16 mouse cellular contexts compared by ENCODE assay signal in genomic region chr7:4132998-4133397, GRCm38 (mm10). TPM values are rescaled to one million over a fixed set of nuclear protein-coding genes. Genes with fewer than 3 reads are reported as not detected.
DNase-seq lines count a peak whose midpoint lies in the region; ATAC-seq and TF ChIP-seq lines count a peak whose summit lies in the region.
"Had no signal": no experiment of that assay in that cellular context is flagged by ENCODE, and none has a peak within 500 bp of the region (broad histone marks: within the 10 kb centered on the region; RNA-seq: fewer than 3 reads in every experiment).

No protein-coding gene starts in this region.

- DNase-seq in embryonic facial prominence, embryonic 10.5 days (ENCODE audit: low spot score): no peak
- DNase-seq in midbrain, postnatal 0 days (ENCODE audit: low spot score): no peak
- DNase-seq: B cell, adult 2 months; kidney, adult 8-10 months; kidney, postnatal 4 days; liver; lung, embryonic 14.5 days; right cerebral cortex, postnatal 14 days had no signal

- H3K27ac ChIP-seq in embryonic facial prominence, embryonic 12.5 days: no peak overlapping the region
- no peak overlapping the region for H3K27ac ChIP-seq in embryonic facial prominence, embryonic 10.5 days (replicated peaks)
- H3K27ac ChIP-seq in intestine, embryonic 15.5 days: no peak overlapping the region
- H3K27ac ChIP-seq in intestine, embryonic 16.5 days (ENCODE audit: low read length): no peak overlapping the region
- H3K27ac ChIP-seq in midbrain, postnatal 0 days (ENCODE audit: low read depth, low read length): 0 out of 2 replicates have a peak overlapping the region, but pooled peaks have one; percentile 18
- no peak overlapping the region for H3K27ac ChIP-seq in midbrain, embryonic 15.5 days
- peak overlapping the region; percentile 12; the same call in 1 of the 2 replicates for H3K27ac ChIP-seq in olfactory bulb, adult 2 months (ENCODE audit: insufficient read depth, low read depth, low read length)
- H3K27ac ChIP-seq in kidney, embryonic 16.5 days (ENCODE audit: low read length): no peak overlapping the region
- H3K27ac ChIP-seq: stomach, postnatal 0 days had no signal

- H3K4me1 ChIP-seq in embryonic facial prominence, embryonic 12.5 days: peaks cover 12% of the 10 kb centered on the region
- peaks cover 7% of the 10 kb centered on the region for H3K4me1 ChIP-seq in embryonic facial prominence, embryonic 10.5 days
- peaks cover 10% of the 10 kb centered on the region; the same call in 1 of the 2 replicates for H3K4me1 ChIP-seq in intestine, embryonic 15.5 days (replicated peaks)
- peaks cover 8% of the 10 kb centered on the region for H3K4me1 ChIP-seq in intestine, embryonic 16.5 days (ENCODE audit: control insufficient read depth, insufficient read depth, low read length)
- H3K4me1 ChIP-seq in midbrain, postnatal 0 days (ENCODE audit: insufficient read depth, low read length): peaks cover 3% of the 10 kb centered on the region; the same call in 1 of the 2 replicates
- peaks cover 30% of the 10 kb centered on the region for H3K4me1 ChIP-seq in midbrain, embryonic 15.5 days
- peaks cover 23% of the 10 kb centered on the region for H3K4me1 ChIP-seq in olfactory bulb, adult 2 months (ENCODE audit: control insufficient read depth, insufficient read depth, low read length)
- peaks cover 3% of the 10 kb centered on the region for H3K4me1 ChIP-seq in kidney, embryonic 16.5 days (ENCODE audit: insufficient read depth, low read length)

- no peak overlapping the region for H3K4me2 ChIP-seq in embryonic facial prominence, embryonic 12.5 days (replicated peaks)
- no peak overlapping the region for H3K4me2 ChIP-seq in intestine, embryonic 15.5 days (replicated peaks)
- H3K4me2 ChIP-seq in intestine, embryonic 16.5 days (ENCODE audit: low read depth, low read length): no peak overlapping the region
- no peak overlapping the region for H3K4me2 ChIP-seq in midbrain, postnatal 0 days (ENCODE audit: low read depth, low read length, poor library complexity, severe bottlenecking)
- H3K4me2 ChIP-seq in midbrain, embryonic 15.5 days: no peak overlapping the region
- H3K4me2 ChIP-seq in kidney, embryonic 16.5 days (replicated peaks; ENCODE audit: low read depth, low read length): no peak overlapping the region
- H3K4me2 ChIP-seq: lung, embryonic 14.5 days had no signal

- no peak overlapping the region for H3K4me3 ChIP-seq in embryonic facial prominence, embryonic 12.5 days
- H3K4me3 ChIP-seq in embryonic facial prominence, embryonic 10.5 days: no peak overlapping the region
- H3K4me3 ChIP-seq in intestine, embryonic 15.5 days (replicated peaks): no peak overlapping the region
- H3K4me3 ChIP-seq in intestine, embryonic 16.5 days (ENCODE audit: low read length): no peak overlapping the region
- H3K4me3 ChIP-seq in midbrain, postnatal 0 days (ENCODE audit: low read depth, low read length): no peak overlapping the region
- no peak overlapping the region for H3K4me3 ChIP-seq in midbrain, embryonic 15.5 days
- no peak overlapping the region for H3K4me3 ChIP-seq in olfactory bulb, adult 2 months (ENCODE audit: insufficient read depth, low read depth, low read length)
- H3K4me3 ChIP-seq in kidney, embryonic 16.5 days (ENCODE audit: low read length): no peak overlapping the region

- 0 out of 2 replicates have a peak overlapping the region, but pooled peaks have one; percentile 12 for H3K9ac ChIP-seq in embryonic facial prominence, embryonic 12.5 days
- H3K9ac ChIP-seq in intestine, embryonic 15.5 days: 0 out of 2 replicates have a peak overlapping the region, but pooled peaks have one; percentile 8
- no peak overlapping the region for H3K9ac ChIP-seq in intestine, embryonic 16.5 days (ENCODE audit: low read depth, low read length)
- 0 out of 2 replicates have a peak overlapping the region, but pooled peaks have one; percentile 24 for H3K9ac ChIP-seq in midbrain, postnatal 0 days (replicated peaks; ENCODE audit: low read length, poor library complexity, severe bottlenecking)
- no peak overlapping the region for H3K9ac ChIP-seq in midbrain, embryonic 15.5 days
- H3K9ac ChIP-seq in kidney, embryonic 16.5 days (replicated peaks; ENCODE audit: low read length): no peak overlapping the region
- H3K9ac ChIP-seq: lung, embryonic 14.5 days had no signal

- no peaks in the 10 kb centered on the region for H3K27me3 ChIP-seq in embryonic facial prominence, embryonic 12.5 days
- H3K27me3 ChIP-seq in embryonic facial prominence, embryonic 10.5 days (replicated peaks; ENCODE audit: low read depth, poor library complexity, severe bottlenecking): no peaks in the 10 kb centered on the region
- no peaks in the 10 kb centered on the region for H3K27me3 ChIP-seq in intestine, embryonic 15.5 days (replicated peaks)
- no peaks in the 10 kb centered on the region for H3K27me3 ChIP-seq in intestine, embryonic 16.5 days (replicated peaks; ENCODE audit: control insufficient read depth, insufficient read depth, low read length)
- H3K27me3 ChIP-seq in midbrain, postnatal 0 days (ENCODE audit: insufficient read depth, low read length): no peaks in the 10 kb centered on the region
- H3K27me3 ChIP-seq in midbrain, embryonic 15.5 days (replicated peaks): no peaks in the 10 kb centered on the region
- H3K27me3 ChIP-seq in kidney, embryonic 16.5 days (ENCODE audit: insufficient read depth, low read length): no peaks in the 10 kb centered on the region

- no peak for TF ChIP-seq CTCF in midbrain, postnatal 0 days (IDR thresholded peaks at IDR 0.05)
- TF ChIP-seq CTCF in olfactory bulb, adult 2 months (IDR thresholded peaks at IDR 0.05; ENCODE audit: insufficient read depth, low read depth, low read length): no peak

- H3K9me3 ChIP-seq in embryonic facial prominence, embryonic 12.5 days: no peaks in the 10 kb centered on the region
- 0 out of 2 replicates have a peak, but pooled peaks cover 3% of the 10 kb centered on the region for H3K9me3 ChIP-seq in embryonic facial prominence, embryonic 10.5 days
- no peaks in the 10 kb centered on the region for H3K9me3 ChIP-seq in intestine, embryonic 15.5 days
- H3K9me3 ChIP-seq in intestine, embryonic 16.5 days (ENCODE audit: control insufficient read depth, low read length): no peaks in the 10 kb centered on the region
- no peaks in the 10 kb centered on the region for H3K9me3 ChIP-seq in midbrain, postnatal 0 days (ENCODE audit: low read length)
- no peaks in the 10 kb centered on the region for H3K9me3 ChIP-seq in midbrain, embryonic 15.5 days
- H3K9me3 ChIP-seq in kidney, embryonic 16.5 days (ENCODE audit: low read length): no peaks in the 10 kb centered on the region

- no peak for TF ChIP-seq POLR2A in olfactory bulb, adult 2 months (IDR thresholded peaks at IDR 0.05; ENCODE audit: insufficient read depth, low read depth, low read length)

- H3K36me3 ChIP-seq in embryonic facial prominence, embryonic 12.5 days: no peaks in the 10 kb centered on the region
- H3K36me3 ChIP-seq in embryonic facial prominence, embryonic 10.5 days (replicated peaks): peaks cover 3% of the 10 kb centered on the region
- H3K36me3 ChIP-seq in intestine, embryonic 15.5 days: no peaks in the 10 kb centered on the region
- H3K36me3 ChIP-seq in intestine, embryonic 16.5 days (ENCODE audit: control insufficient read depth, insufficient read depth, low read length): no peaks in the 10 kb centered on the region
- H3K36me3 ChIP-seq in midbrain, postnatal 0 days (ENCODE audit: insufficient read depth, low read length): peaks cover 34% of the 10 kb centered on the region
- no peaks in the 10 kb centered on the region for H3K36me3 ChIP-seq in midbrain, embryonic 15.5 days (replicated peaks)
- no peaks in the 10 kb centered on the region for H3K36me3 ChIP-seq in kidney, embryonic 16.5 days (ENCODE audit: insufficient read depth, low read length)

- no peak for ATAC-seq in embryonic facial prominence, embryonic 12.5 days (ENCODE audit: insufficient number of reproducible peaks, insufficient read depth, low FRiP score, low TSS enrichment)
- no peak for ATAC-seq in intestine, embryonic 15.5 days
- no peak for ATAC-seq in intestine, embryonic 16.5 days
- ATAC-seq in midbrain, postnatal 0 days (ENCODE audit: low FRiP score): no peak
- ATAC-seq in midbrain, embryonic 15.5 days (replicated peaks): no peak
- no peak for ATAC-seq in kidney, embryonic 16.5 days (ENCODE audit: low FRiP score, low TSS enrichment)

- WGBS in embryonic facial prominence, embryonic 12.5 days: 84% methylated on average over 7 of the region's 7 CpGs
- 86% methylated on average over 7 of the region's 7 CpGs for WGBS in embryonic facial prominence, embryonic 10.5 days
- 86% methylated on average over 6 of the region's 7 CpGs for WGBS in intestine, embryonic 15.5 days
- 86% methylated on average over 7 of the region's 7 CpGs for WGBS in intestine, embryonic 16.5 days
- 79% methylated on average over 7 of the region's 7 CpGs for WGBS in midbrain, postnatal 0 days
- 82% methylated on average over 6 of the region's 7 CpGs for WGBS in midbrain, embryonic 15.5 days
- WGBS in olfactory bulb, adult 2 months: 77% methylated on average over 7 of the region's 7 CpGs
- WGBS in kidney, embryonic 16.5 days: 76% methylated on average over 7 of the region's 7 CpGs

RNA-seq across cellular contexts. Expression of gene Leng8, which starts 3.8 kb away (rescaled TPM):
- polyA plus RNA-seq in embryonic facial prominence, embryonic 12.5 days (2016; fragmentation: Nextera tagmentation; extraction: Ambion mirVana): 80.6 and 80.7 TPM in 2 replicates
- 68.1 and 68.2 TPM in 2 replicates for polyA plus RNA-seq in embryonic facial prominence, embryonic 10.5 days (2016; fragmentation: Nextera tagmentation; extraction: Ambion mirVana)
- polyA plus RNA-seq in intestine, embryonic 15.5 days (2015; fragmentation: Nextera tagmentation; extraction: Ambion mirVana): 46.3 and 49.2 TPM in 2 replicates
- 35.5 and 40.3 TPM in 2 replicates for polyA plus RNA-seq in intestine, embryonic 16.5 days (2015; fragmentation: Nextera tagmentation; extraction: Ambion mirVana)
- total RNA-seq in midbrain, postnatal 0 days (2014; rRNA removed): 176 and 253 TPM in 2 replicates
- polyA plus RNA-seq in midbrain, postnatal 0 days (2015; fragmentation: Nextera tagmentation; extraction: Ambion mirVana): 52.7 and 64.1 TPM in 2 replicates
- polyA plus RNA-seq in midbrain, embryonic 15.5 days (2015; fragmentation: Nextera tagmentation; extraction: Ambion mirVana): 102 and 104 TPM in 2 replicates
- 552 and 558 TPM in 2 replicates for polyA plus RNA-seq in olfactory bulb, adult 2 months (2012; ENCODE audit: insufficient read depth, insufficient read length, low replicate concordance, missing spikeins)
- 59.7 and 74.2 TPM in 2 replicates for polyA plus RNA-seq in kidney, embryonic 16.5 days (2015; fragmentation: Nextera tagmentation; extraction: Ambion mirVana)

RNA-seq across cellular contexts. Expression of gene Ttyh1, which starts 13.8 kb away (rescaled TPM):
- polyA plus RNA-seq in embryonic facial prominence, embryonic 12.5 days (2016; fragmentation: Nextera tagmentation; extraction: Ambion mirVana): 10.8 and 16.3 TPM in 2 replicates
- 10.5 and 10.9 TPM in 2 replicates for polyA plus RNA-seq in embryonic facial prominence, embryonic 10.5 days (2016; fragmentation: Nextera tagmentation; extraction: Ambion mirVana)
- 7.1 and 9.7 TPM in 2 replicates for polyA plus RNA-seq in intestine, embryonic 15.5 days (2015; fragmentation: Nextera tagmentation; extraction: Ambion mirVana)
- polyA plus RNA-seq in intestine, embryonic 16.5 days (2015; fragmentation: Nextera tagmentation; extraction: Ambion mirVana): 5.2 and 6.5 TPM in 2 replicates
- total RNA-seq in midbrain, postnatal 0 days (2014; rRNA removed): 433 and 742 TPM in 2 replicates
- polyA plus RNA-seq in midbrain, postnatal 0 days (2015; fragmentation: Nextera tagmentation; extraction: Ambion mirVana): 186 and 226 TPM in 2 replicates
- polyA plus RNA-seq in midbrain, embryonic 15.5 days (2015; fragmentation: Nextera tagmentation; extraction: Ambion mirVana): 115 and 144 TPM in 2 replicates
- polyA plus RNA-seq in olfactory bulb, adult 2 months (2012; ENCODE audit: insufficient read depth, insufficient read length, low replicate concordance, missing spikeins): 162 and 238 TPM in 2 replicates
- 2.4 and 2.7 TPM in 2 replicates for polyA plus RNA-seq in kidney, embryonic 16.5 days (2015; fragmentation: Nextera tagmentation; extraction: Ambion mirVana)

RNA-seq across cellular contexts. Expression of gene Leng9, which starts 17.2 kb away (rescaled TPM):
- 2.8 and 4.0 TPM in 2 replicates for polyA plus RNA-seq in embryonic facial prominence, embryonic 12.5 days (2016; fragmentation: Nextera tagmentation; extraction: Ambion mirVana)
- 1.4 and 1.7 TPM in 2 replicates for polyA plus RNA-seq in embryonic facial prominence, embryonic 10.5 days (2016; fragmentation: Nextera tagmentation; extraction: Ambion mirVana)
- polyA plus RNA-seq in intestine, embryonic 15.5 days (2015; fragmentation: Nextera tagmentation; extraction: Ambion mirVana): 4.5 and 4.9 TPM in 2 replicates
- 6.8 and 7.1 TPM in 2 replicates for polyA plus RNA-seq in intestine, embryonic 16.5 days (2015; fragmentation: Nextera tagmentation; extraction: Ambion mirVana)
- total RNA-seq in midbrain, postnatal 0 days (2014; rRNA removed): 3.3 and 4.9 TPM in 2 replicates
- polyA plus RNA-seq in midbrain, postnatal 0 days (2015; fragmentation: Nextera tagmentation; extraction: Ambion mirVana): 4.7 and 5.3 TPM in 2 replicates
- 5.2 and 6.0 TPM in 2 replicates for polyA plus RNA-seq in midbrain, embryonic 15.5 days (2015; fragmentation: Nextera tagmentation; extraction: Ambion mirVana)
- not detected in 2 replicates for polyA plus RNA-seq in olfactory bulb, adult 2 months (2012; ENCODE audit: insufficient read depth, insufficient read length, low replicate concordance, missing spikeins)
- polyA plus RNA-seq in kidney, embryonic 16.5 days (2015; fragmentation: Nextera tagmentation; extraction: Ambion mirVana): 3.6 and 4.3 TPM in 2 replicates

RNA-seq across cellular contexts. Expression of gene Cdc42ep5, which starts 31.7 kb away (rescaled TPM):
- polyA plus RNA-seq in embryonic facial prominence, embryonic 12.5 days (2016; fragmentation: Nextera tagmentation; extraction: Ambion mirVana): 54.8 and 59.5 TPM in 2 replicates
- polyA plus RNA-seq in embryonic facial prominence, embryonic 10.5 days (2016; fragmentation: Nextera tagmentation; extraction: Ambion mirVana): 32.7 and 34.9 TPM in 2 replicates
- polyA plus RNA-seq in intestine, embryonic 15.5 days (2015; fragmentation: Nextera tagmentation; extraction: Ambion mirVana): 66.3 and 68.6 TPM in 2 replicates
- polyA plus RNA-seq in intestine, embryonic 16.5 days (2015; fragmentation: Nextera tagmentation; extraction: Ambion mirVana): 83.5 and 84.5 TPM in 2 replicates
- total RNA-seq in midbrain, postnatal 0 days (2014; rRNA removed): 6.6 and 9.7 TPM in 2 replicates
- 8.3 and 8.5 TPM in 2 replicates for polyA plus RNA-seq in midbrain, postnatal 0 days (2015; fragmentation: Nextera tagmentation; extraction: Ambion mirVana)
- polyA plus RNA-seq in midbrain, embryonic 15.5 days (2015; fragmentation: Nextera tagmentation; extraction: Ambion mirVana): 6.2 and 6.4 TPM in 2 replicates
- not detected in 2 replicates for polyA plus RNA-seq in olfactory bulb, adult 2 months (2012; ENCODE audit: insufficient read depth, insufficient read length, low replicate concordance, missing spikeins)
- polyA plus RNA-seq in kidney, embryonic 16.5 days (2015; fragmentation: Nextera tagmentation; extraction: Ambion mirVana): 36.5 and 43.2 TPM in 2 replicates
- total RNA-seq: hematopoietic stem cell, adult 5-6 weeks had no signal

Comparison
In these comparisons a context has a peak if more than half of its experiments do, and no peak if none do; other contexts are left out.
1. H3K27ac ChIP-seq: peak in midbrain, postnatal 0 days (single experiment) and olfactory bulb, adult 2 months (single experiment); none in embryonic facial prominence, embryonic 12.5 days (single experiment), embryonic facial prominence, embryonic 10.5 days (single experiment), intestine, embryonic 15.5 days (single experiment), intestine, embryonic 16.5 days (single experiment), midbrain, embryonic 15.5 days (single experiment) and kidney, embryonic 16.5 days (single experiment).
2. H3K9ac ChIP-seq: peak in embryonic facial prominence, embryonic 12.5 days (single experiment), intestine, embryonic 15.5 days (single experiment) and midbrain, postnatal 0 days (single experiment); none in intestine, embryonic 16.5 days (single experiment), midbrain, embryonic 15.5 days (single experiment) and kidney, embryonic 16.5 days (single experiment).